Comparison of ENCODE assay signal across 17 mouse cellular contexts in genomic region chr13:55314891-55315412, GRCm38 (mm10).
"Had no signal": no experiment of that assay in that cellular context is flagged by ENCODE, and none has a peak within 500 bp of the region (broad histone marks: within the 10 kb centered on the region; RNA-seq: fewer than 3 reads in every experiment).

No protein-coding gene starts in this region.

- ATAC-seq: inflammation-experienced regulatory T-cells, adult 6 months; lung, postnatal 0 days; midbrain, embryonic 15.5 days had no signal

- DNase-seq: kidney, adult 18-20 months; left cerebral cortex, postnatal 4 days; liver, embryonic 13.5 days; lung, embryonic 14.5 days; right cerebral cortex, postnatal 4 days; spleen, adult 18-20 months; thymus, postnatal 25 days had no signal

- H3K27ac ChIP-seq: kidney, postnatal 0 days; limb, embryonic 12.5 days; limb, embryonic 15.5 days; liver, embryonic 13.5 days; macrophage; midbrain, embryonic 12.5 days; midbrain, embryonic 15.5 days; neural tube, embryonic 13.5 days; stomach, embryonic 15.5 days had no signal

- H3K9me3 ChIP-seq: limb, embryonic 12.5 days; limb, embryonic 15.5 days; liver, embryonic 13.5 days; midbrain, embryonic 12.5 days; midbrain, embryonic 15.5 days; neural tube, embryonic 13.5 days; stomach, embryonic 15.5 days had no signal

- H3K9ac ChIP-seq: limb, embryonic 12.5 days; limb, embryonic 15.5 days; liver, embryonic 13.5 days; lung, embryonic 14.5 days; midbrain, embryonic 12.5 days; midbrain, embryonic 15.5 days; neural tube, embryonic 13.5 days; stomach, embryonic 15.5 days had no signal

- H3K27me3 ChIP-seq: limb, embryonic 12.5 days; limb, embryonic 15.5 days; liver, embryonic 13.5 days; midbrain, embryonic 12.5 days; midbrain, embryonic 15.5 days; neural tube, embryonic 13.5 days; stomach, embryonic 15.5 days had no signal

- H3K4me1 ChIP-seq: midbrain, embryonic 12.5 days; midbrain, embryonic 15.5 days had no signal

- H3K4me3 ChIP-seq: limb, embryonic 12.5 days; limb, embryonic 15.5 days; liver, embryonic 13.5 days; midbrain, embryonic 12.5 days; midbrain, embryonic 15.5 days; neural tube, embryonic 13.5 days; stomach, embryonic 15.5 days had no signal

- H3K4me2 ChIP-seq: limb, embryonic 12.5 days; limb, embryonic 15.5 days; liver, embryonic 13.5 days; lung, embryonic 14.5 days; midbrain, embryonic 12.5 days; midbrain, embryonic 15.5 days; neural tube, embryonic 13.5 days; stomach, embryonic 15.5 days had no signal
